Mouse (Mus musculus): Measurements from ENCODE around the gene Tinag.

DNA sequence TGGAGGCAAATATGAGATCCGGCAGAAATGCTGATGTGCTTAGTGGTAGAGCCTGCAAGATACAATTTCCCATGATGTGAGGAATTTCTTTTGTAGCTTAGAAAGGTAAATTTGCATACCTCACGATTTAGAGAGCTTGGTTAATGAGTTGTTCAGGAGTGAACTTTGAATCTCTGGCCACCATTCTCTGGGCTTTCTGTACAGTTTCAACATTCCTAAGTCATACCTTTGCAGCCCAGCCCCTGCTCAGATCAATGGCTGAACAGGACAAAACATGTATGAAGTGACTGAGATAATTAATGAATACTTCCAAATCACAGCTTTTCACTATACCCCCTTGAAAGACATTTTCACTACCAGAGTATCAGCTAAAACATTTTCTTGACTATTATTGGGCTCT lies 26.1 kb upstream of the Tinag start:
- TF ChIP-seq CTCF (IDR thresholded peaks at IDR 0.05; ENCODE audit: borderline replicate concordance, insufficient read depth, low read depth, low read length), result no peak
- no peak for TF ChIP-seq POLR2A (IDR thresholded peaks at IDR 0.05; ENCODE audit: borderline replicate concordance, insufficient read depth, low read length)
